Mouse (Mus musculus) A20 (cell line): ENCODE measurements around the gene Esrrg.

Source experiments
- DNase-seq: peaks from one replicate; pipeline ENCODE4 v3.0.0-alpha.2; 2011; ENCODE audit warnings: low read depth, low spot score

Esrrg gene

GRCm38 (mm10) chr1:187983177-187983576 lies 374.6 kb downstream of the Esrrg start:
- DNase-seq: no peak

- DNase-seq: no peak
Observed at GRCm38 (mm10) chr1:187990161-187990560, 381.6 kb downstream of the Esrrg start.

- no peak for DNase-seq
Observed at GRCm38 (mm10) chr1:187997584-187998338, 389.2 kb downstream of the Esrrg start.

GRCm38 (mm10) chr1:187999121-187999520 lies 390.5 kb downstream of the Esrrg start:
- DNase-seq: no peak

GRCm38 (mm10) chr1:188000189-188000588 lies 391.6 kb downstream of the Esrrg start:
- DNase-seq: no peak

GRCm38 (mm10) chr1:188006820-188007491 lies 398.4 kb downstream of the Esrrg start:
- DNase-seq: no peak

GRCm38 (mm10) chr1:188008476-188008875 lies 399.9 kb downstream of the Esrrg start:
- no peak for DNase-seq

GRCm38 (mm10) chr1:188009868-188010267 lies 401.3 kb downstream of the Esrrg start:
- DNase-seq: no peak

- DNase-seq: no peak
Observed at GRCm38 (mm10) chr1:188010860-188011259, 402.3 kb downstream of the Esrrg start.

- no peak for DNase-seq
Observed at GRCm38 (mm10) chr1:188014411-188014810, 405.8 kb downstream of the Esrrg start.

GRCm38 (mm10) chr1:188017956-188018862 lies 409.6 kb downstream of the Esrrg start:
- no peak for DNase-seq

- DNase-seq: no peak
Observed at GRCm38 (mm10) chr1:188029205-188029604, 420.6 kb downstream of the Esrrg start.

GRCm38 (mm10) chr1:188030116-188030515 lies 421.5 kb downstream of the Esrrg start:
- no peak for DNase-seq

GRCm38 (mm10) chr1:188031276-188031675 lies 422.7 kb downstream of the Esrrg start:
- no peak for DNase-seq

- no peak for DNase-seq
Observed at GRCm38 (mm10) chr1:188035957-188036356, 427.4 kb downstream of the Esrrg start.

- DNase-seq: no peak
Observed at GRCm38 (mm10) chr1:188046691-188047121, 438.1 kb downstream of the Esrrg start.

- no peak for DNase-seq
Observed at GRCm38 (mm10) chr1:188047148-188047547, 438.6 kb downstream of the Esrrg start.

GRCm38 (mm10) chr1:188055888-188056287 lies 447.3 kb downstream of the Esrrg start:
- no peak for DNase-seq

- DNase-seq: no peak
Observed at GRCm38 (mm10) chr1:188057892-188058291, 449.3 kb downstream of the Esrrg start.

GRCm38 (mm10) chr1:188059006-188059405 lies 450.4 kb downstream of the Esrrg start:
- no peak for DNase-seq

- no peak for DNase-seq
Observed at GRCm38 (mm10) chr1:188060493-188060892, 451.9 kb downstream of the Esrrg start.

- DNase-seq: no peak
Observed at GRCm38 (mm10) chr1:188068833-188069232, 460.2 kb downstream of the Esrrg start.
